Mouse (Mus musculus): Measurements from ENCODE around the gene Mmp8. TPM values are rescaled to one million over a fixed set of nuclear protein-coding genes. Genes with fewer than 3 reads are reported as not detected.

Mmp8 gene
- polyA plus RNA-seq (2017; shearing (Covaris generic)) = not detected

- ATAC-seq = no peak
Measured at GRCm38 (mm10) chr9:7558221-7559017, at the start of gene Mmp8. TSS of gene Mmp8 (plus strand) at chr9:7558456.

GRCm38 (mm10) chr9:7509619-7510233 is 48.5 kb upstream of the Mmp8 start:
- ATAC-seq = peak; percentile 91

- ATAC-seq = peak; percentile 21
Measured at GRCm38 (mm10) chr9:7517944-7518571, 40.2 kb upstream of the Mmp8 start.

GRCm38 (mm10) chr9:7526255-7526940 is 31.9 kb upstream of the Mmp8 start:
- no peak for ATAC-seq

GRCm38 (mm10) chr9:7542763-7543162 is 15.5 kb upstream of the Mmp8 start:
- ATAC-seq = no peak

- no peak for ATAC-seq
Measured at GRCm38 (mm10) chr9:7544923-7545457, 13.3 kb upstream of the Mmp8 start.

GRCm38 (mm10) chr9:7545471-7545870 is 12.8 kb upstream of the Mmp8 start:
- ATAC-seq = no peak

- ATAC-seq = no peak
Measured at GRCm38 (mm10) chr9:7545920-7546319, 12.3 kb upstream of the Mmp8 start.

GRCm38 (mm10) chr9:7551943-7552342 is 6.3 kb upstream of the Mmp8 start:
- no peak for ATAC-seq

GRCm38 (mm10) chr9:7553536-7553935 is 4.7 kb upstream of the Mmp8 start:
- peak; percentile 94 for ATAC-seq

- ATAC-seq = peak; percentile 57
Measured at GRCm38 (mm10) chr9:7554382-7554781, 3.9 kb upstream of the Mmp8 start.

GRCm38 (mm10) chr9:7560026-7560425 is 1.8 kb downstream of the Mmp8 start:
- ATAC-seq = no peak

- no peak for ATAC-seq
Measured at GRCm38 (mm10) chr9:7567376-7567775, 9.1 kb downstream of the Mmp8 start.

- no peak for ATAC-seq
Measured at GRCm38 (mm10) chr9:7567923-7568322, 9.7 kb downstream of the Mmp8 start.

GRCm38 (mm10) chr9:7570485-7570884 is 12.2 kb downstream of the Mmp8 start:
- no peak for ATAC-seq

- ATAC-seq = no peak
Measured at GRCm38 (mm10) chr9:7571162-7571561, 12.9 kb downstream of the Mmp8 start, which contains the start of gene Mmp27. TSS of gene Mmp27 (plus strand) at chr9:7571396.

- peak; percentile 38 for ATAC-seq
Measured at GRCm38 (mm10) chr9:7572188-7572587, 13.9 kb downstream of the Mmp8 start.

- ATAC-seq = peak; percentile 61
Measured at GRCm38 (mm10) chr9:7572663-7573308, 14.5 kb downstream of the Mmp8 start.

- ATAC-seq = no peak
Measured at GRCm38 (mm10) chr9:7575526-7575925, 17.3 kb downstream of the Mmp8 start.

- ATAC-seq = no peak
Measured at GRCm38 (mm10) chr9:7577371-7577770, 19.1 kb downstream of the Mmp8 start.

GRCm38 (mm10) chr9:7590063-7590462 is 31.8 kb downstream of the Mmp8 start:
- ATAC-seq = no peak

- ATAC-seq = no peak
Measured at GRCm38 (mm10) chr9:7593272-7593812, 35.1 kb downstream of the Mmp8 start.

Data from inflammation-experienced regulatory T-cells, adult 6 months (primary cell).